Mouse (Mus musculus) heart, adult 9 months (tissue): ENCODE measurements at regions not wholly inside any gene's neighbourhood (a gene's known extent, or its start where the extent isn't known, plus 50 kb on each side); places are given as distances from the start of the nearest gene placed in this dataset.
"Not testable (repeated sequence)": the region's sequence is repeated elsewhere in the genome, so short reads cannot be mapped to it uniquely, and the experiment has no call there.

Source experiments
- DNase-seq, 2 experiments: peaks; one replicate each; pipeline ENCODE4 v3.0.0; 2022; ENCODE audit warnings: low spot score in 2 of 2

DNA sequence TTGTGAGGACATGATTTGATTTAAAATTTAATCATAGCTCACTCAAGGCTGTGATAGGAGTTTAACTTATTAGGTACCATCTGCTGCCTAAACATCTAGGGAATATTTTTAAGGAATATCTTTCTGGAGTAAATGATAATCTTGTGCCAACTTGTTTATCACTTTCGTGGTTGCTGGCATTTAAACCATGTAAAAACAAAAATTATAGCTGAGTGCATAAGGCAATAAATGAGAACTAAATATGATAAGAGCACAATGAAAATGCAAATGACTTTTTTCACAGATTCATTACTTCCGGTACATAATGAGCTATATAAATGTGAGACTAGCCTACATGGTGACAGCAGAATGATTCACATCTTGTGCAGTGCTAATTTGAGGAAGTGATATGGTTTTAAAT is 221.8 kb upstream of the Tmprss15 start:
- no peak for DNase-seq

GRCm38 (mm10) chr16:79308541-79308940 is 217.6 kb upstream of the Tmprss15 start:
- DNase-seq, result no peak

GRCm38 (mm10) chr16:79296621-79297020 is 205.7 kb upstream of the Tmprss15 start:
- DNase-seq, result not testable (repeated sequence)

- DNase-seq, result no peak
Observed at GRCm38 (mm10) chr16:79279006-79279405, 188.1 kb upstream of the Tmprss15 start.

DNA sequence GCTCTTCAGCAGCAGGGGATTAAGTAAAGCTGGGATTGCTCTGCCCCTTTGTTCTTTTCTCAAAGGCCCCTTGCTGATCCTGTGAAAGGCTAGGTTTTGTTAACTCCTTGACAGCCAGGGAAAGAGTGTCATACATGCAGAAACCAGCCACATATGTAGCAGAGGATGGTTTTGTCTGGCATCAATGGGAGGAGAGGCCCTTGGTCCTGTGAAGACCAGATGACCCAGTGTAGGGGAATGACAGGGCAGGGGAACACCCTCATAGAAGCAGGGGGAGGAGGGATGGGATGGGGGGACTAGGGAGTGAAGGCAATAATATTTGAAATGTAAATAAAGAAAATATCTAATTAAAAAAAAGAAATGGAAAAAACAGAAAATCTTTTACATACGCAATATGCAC is 165.6 kb upstream of the Tmprss15 start:
- no peak for DNase-seq

- no peak for DNase-seq
Observed at GRCm38 (mm10) chr16:79256084-79256483, 165.2 kb upstream of the Tmprss15 start.

GRCm38 (mm10) chr16:79240857-79241491 is 150.1 kb upstream of the Tmprss15 start:
- no peak for DNase-seq

- DNase-seq, result no peak
Observed at GRCm38 (mm10) chr16:79240191-79240590, 149.3 kb upstream of the Tmprss15 start.

DNA sequence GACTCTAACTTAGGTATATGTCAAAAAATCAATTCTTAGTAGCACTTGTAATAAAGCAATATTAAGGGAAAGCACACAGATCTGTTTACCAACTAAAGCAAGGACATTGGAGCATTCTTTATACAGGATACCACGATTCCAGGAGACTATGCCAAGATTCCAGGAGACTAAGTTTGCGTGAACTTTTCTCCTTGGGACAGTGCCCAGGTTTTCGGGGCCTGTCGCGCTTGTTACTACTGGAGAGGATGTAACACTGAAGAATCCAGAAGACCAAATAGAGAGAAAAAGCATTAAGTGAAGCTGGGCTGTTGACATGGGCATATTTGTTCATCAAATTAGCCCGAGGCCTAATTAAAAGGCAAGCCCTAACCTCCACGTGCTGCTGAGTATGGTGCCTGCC is 100.3 kb upstream of the Tmprss15 start:
- DNase-seq, result no peak

DNA sequence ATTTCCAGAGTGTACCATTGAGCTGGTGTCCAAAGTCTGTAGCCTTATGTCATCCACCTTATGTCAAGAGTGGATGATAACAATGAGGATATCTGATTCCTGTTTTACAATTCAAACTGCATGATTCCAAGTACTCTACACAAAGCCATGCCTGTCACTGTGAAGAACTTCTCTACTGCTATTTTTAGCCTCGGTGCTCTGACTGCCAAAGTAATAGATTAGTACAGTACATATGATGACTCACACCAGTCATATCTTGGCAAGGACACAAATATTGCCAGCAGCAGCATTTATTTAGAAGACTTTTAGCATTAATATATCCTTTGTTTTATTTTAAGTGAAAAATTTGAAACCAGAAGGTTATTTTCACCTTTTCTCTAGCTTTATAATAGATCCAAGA is 95.6 kb upstream of the Tmprss15 start:
- peak; percentile 4 to 11 for DNase-seq

DNA sequence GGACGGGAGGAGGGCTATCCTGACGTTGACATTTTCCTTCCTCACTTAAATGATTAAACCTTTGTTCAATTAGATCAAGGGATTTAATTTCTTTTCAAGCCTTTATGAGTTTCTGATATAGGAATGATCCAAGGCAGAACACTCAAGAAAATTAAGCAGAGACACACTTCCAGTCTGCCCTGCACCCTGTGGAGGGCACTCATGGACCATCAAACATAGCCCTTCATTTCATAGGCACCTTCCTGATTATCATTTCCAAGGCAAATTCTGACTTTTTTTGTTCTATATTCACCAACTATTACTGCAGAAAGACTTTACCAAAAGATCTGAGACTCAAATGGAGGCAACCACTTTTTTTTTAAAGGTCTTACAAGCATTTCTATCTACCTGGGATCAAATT is 91.6 kb upstream of the Tmprss15 start:
- no peak for DNase-seq

- DNase-seq, result no peak
Observed at GRCm38 (mm10) chr16:79177299-79177999, 86.6 kb upstream of the Tmprss15 start.

DNA sequence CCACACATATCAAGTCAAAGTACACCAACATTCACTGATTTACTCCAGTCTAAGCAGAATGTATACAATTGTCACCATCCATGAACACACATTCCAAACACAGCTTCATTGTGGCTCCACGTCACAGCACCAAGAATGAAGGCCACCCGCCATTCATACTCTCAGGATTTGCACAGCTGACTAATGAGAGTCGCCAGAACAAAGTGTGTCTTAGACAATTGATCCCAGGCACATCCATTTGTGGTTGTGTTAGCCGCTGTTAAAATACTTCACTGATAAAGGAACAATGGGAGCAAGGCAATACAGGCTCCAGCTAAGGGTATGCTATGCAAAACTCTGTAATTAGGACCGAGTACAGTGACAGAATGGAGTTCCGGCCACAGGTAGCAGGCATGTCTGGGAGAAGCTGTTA is 85.9 kb upstream of the Tmprss15 start:
- DNase-seq, result no peak

DNA sequence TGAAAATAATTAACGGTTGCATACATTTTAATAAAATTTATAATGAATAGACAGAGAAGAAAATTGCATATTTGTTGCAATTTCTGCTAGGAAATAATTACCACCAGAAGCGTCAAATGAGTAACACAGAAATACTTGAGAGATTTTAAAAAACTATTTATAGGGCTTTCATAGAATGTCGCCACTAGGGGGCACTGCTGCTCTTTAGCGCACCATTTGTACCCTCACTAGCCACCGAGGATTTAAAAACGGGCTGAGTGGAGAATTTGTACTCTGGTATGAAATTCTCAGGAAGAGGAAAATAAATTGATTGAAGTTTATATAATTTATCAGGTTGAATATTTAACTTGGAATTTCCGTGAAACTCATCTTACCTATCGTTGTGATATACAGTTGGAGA is 77.3 kb upstream of the Tmprss15 start:
- no peak for DNase-seq

DNA sequence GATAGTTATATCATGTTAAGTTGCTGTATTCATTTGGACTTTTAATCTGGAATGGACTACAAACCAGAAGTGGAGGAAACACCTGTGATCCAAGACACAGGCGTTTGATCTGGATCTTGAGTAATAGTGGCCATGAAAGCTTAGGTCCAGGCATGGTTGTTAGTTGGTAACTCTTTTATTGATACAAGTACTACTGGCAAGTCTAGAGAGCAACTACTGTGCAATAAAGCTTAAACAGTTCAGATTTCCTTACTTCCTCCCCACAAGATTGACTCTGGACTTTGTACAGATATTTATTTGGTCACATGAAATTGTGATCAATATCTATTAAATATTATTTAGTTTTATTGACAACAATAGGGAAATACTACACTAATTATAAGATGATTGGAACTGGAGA is 51.9 kb upstream of the Tmprss15 start:
- no peak for DNase-seq
